Mouse (Mus musculus): ENCODE results near the gene Dpy19l1.
A peak's percentile ranks its signal among the peaks of the same experiment; 100 is the strongest.

Dpy19l1 gene

GRCm38 (mm10) chr9:24503067-24503857 lies at the start of gene Dpy19l1:
TSS of gene Dpy19l1 (minus strand) at chr9:24503140.
- DNase-seq, result peak; percentile 95

GRCm38 (mm10) chr9:24538159-24538558 lies 35.2 kb upstream of the Dpy19l1 start:
- DNase-seq, result no peak

GRCm38 (mm10) chr9:24516575-24517139 lies 13.7 kb upstream of the Dpy19l1 start:
- peak; percentile 76 for DNase-seq

- no peak for DNase-seq
Measured at GRCm38 (mm10) chr9:24514078-24514469, 11.1 kb upstream of the Dpy19l1 start.

- DNase-seq, result no peak
Measured at GRCm38 (mm10) chr9:24513290-24514077, 10.5 kb upstream of the Dpy19l1 start.

GRCm38 (mm10) chr9:24512121-24512539 lies 9.2 kb upstream of the Dpy19l1 start:
- no peak for DNase-seq

GRCm38 (mm10) chr9:24511371-24512120 lies 8.6 kb upstream of the Dpy19l1 start:
- DNase-seq, result no peak

- no peak for DNase-seq
Measured at GRCm38 (mm10) chr9:24508880-24509279, 5.9 kb upstream of the Dpy19l1 start.

GRCm38 (mm10) chr9:24506510-24506909 lies 3.6 kb upstream of the Dpy19l1 start:
- no peak for DNase-seq

GRCm38 (mm10) chr9:24505017-24505763 lies 2.2 kb upstream of the Dpy19l1 start:
- DNase-seq, result peak; percentile 14

GRCm38 (mm10) chr9:24504381-24504780 lies 1.4 kb upstream of the Dpy19l1 start:
- no peak for DNase-seq

- peak; percentile 32 for DNase-seq
Measured at GRCm38 (mm10) chr9:24503858-24504219, 899 bp upstream of the Dpy19l1 start.

GRCm38 (mm10) chr9:24502571-24503004 lies 352 bp downstream of the Dpy19l1 start:
- DNase-seq, result peak; percentile 51

GRCm38 (mm10) chr9:24501618-24502017 lies 1.3 kb downstream of the Dpy19l1 start:
- no peak for DNase-seq

- DNase-seq, result no peak
Measured at GRCm38 (mm10) chr9:24496226-24496625, 6.7 kb downstream of the Dpy19l1 start.

GRCm38 (mm10) chr9:24490516-24490915 lies 12.4 kb downstream of the Dpy19l1 start:
- no peak for DNase-seq

- DNase-seq, result no peak
Measured at GRCm38 (mm10) chr9:24488425-24489104, 14.4 kb downstream of the Dpy19l1 start.

- no peak for DNase-seq
Measured at GRCm38 (mm10) chr9:24482375-24482774, 20.6 kb downstream of the Dpy19l1 start.

GRCm38 (mm10) chr9:24477251-24477650 lies 25.7 kb downstream of the Dpy19l1 start:
- DNase-seq, result no peak

GRCm38 (mm10) chr9:24473824-24474223 lies 29.1 kb downstream of the Dpy19l1 start:
- DNase-seq, result no peak

- no peak for DNase-seq
Measured at GRCm38 (mm10) chr9:24472514-24472913, 30.4 kb downstream of the Dpy19l1 start.

- DNase-seq, result no peak
Measured at GRCm38 (mm10) chr9:24470166-24470565, 32.8 kb downstream of the Dpy19l1 start.
